Mouse (Mus musculus) spleen, adult 2 months (tissue): ENCODE data around the gene Bnipl.

Source experiments
- CTCF ChIP-seq: fragments of 200-500 bp; IDR thresholded peaks from 2 replicates; pipeline ENCODE4 v1.5.1; 2011; ENCODE audit warnings: mild to moderate bottlenecking, inconsistent platforms; ENCODE audit not compliant: insufficient read depth, insufficient read length, insufficient replicate concordance; ENCODE audit errors: extremely low read depth
- POLR2A ChIP-seq: fragments of 200-500 bp; IDR thresholded peaks from 2 replicates; pipeline ENCODE4 v1.6.1; 2011; ENCODE audit warnings: low read depth, low read length, inconsistent platforms

DNA sequence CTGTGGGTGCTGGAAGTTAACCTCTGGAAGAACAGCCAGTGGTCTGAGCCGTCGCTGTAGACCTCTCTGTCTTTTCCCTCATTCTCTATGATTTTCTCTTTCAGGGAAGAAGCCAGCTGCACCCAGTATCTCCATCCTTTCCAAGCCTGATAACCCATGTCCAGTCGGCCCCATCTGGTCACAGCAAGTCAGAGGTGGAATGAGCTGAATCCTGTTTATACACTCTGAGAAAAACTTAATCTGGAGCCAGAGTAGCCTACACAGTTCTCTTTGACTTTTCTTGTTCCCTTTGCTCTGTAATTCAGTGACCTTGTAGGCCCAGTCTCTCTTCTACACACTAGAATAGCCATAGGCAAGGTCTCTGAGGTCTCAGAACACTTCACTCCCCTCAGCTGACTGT, 36.5 kb upstream of the Bnipl start:
- TF ChIP-seq CTCF (no peak), POLR2A (no peak)
